Mouse (Mus musculus) monocyte, adult 59 days (primary cell): ENCODE data around the gene Atp6v1g2. TPM values are rescaled to one million over a fixed set of nuclear protein-coding genes. Genes with fewer than 3 reads are reported as not detected.

Source experiments
- total RNA-seq, 2 experiments: library from RNA; stranded (reverse); gene quantifications; one replicate each; pipeline ENCODE4 v1.2.4; 2023

Atp6v1g2 gene
- total RNA-seq = 1 to 10 TPM; 1.8 to 4.2 TPM

DNA sequence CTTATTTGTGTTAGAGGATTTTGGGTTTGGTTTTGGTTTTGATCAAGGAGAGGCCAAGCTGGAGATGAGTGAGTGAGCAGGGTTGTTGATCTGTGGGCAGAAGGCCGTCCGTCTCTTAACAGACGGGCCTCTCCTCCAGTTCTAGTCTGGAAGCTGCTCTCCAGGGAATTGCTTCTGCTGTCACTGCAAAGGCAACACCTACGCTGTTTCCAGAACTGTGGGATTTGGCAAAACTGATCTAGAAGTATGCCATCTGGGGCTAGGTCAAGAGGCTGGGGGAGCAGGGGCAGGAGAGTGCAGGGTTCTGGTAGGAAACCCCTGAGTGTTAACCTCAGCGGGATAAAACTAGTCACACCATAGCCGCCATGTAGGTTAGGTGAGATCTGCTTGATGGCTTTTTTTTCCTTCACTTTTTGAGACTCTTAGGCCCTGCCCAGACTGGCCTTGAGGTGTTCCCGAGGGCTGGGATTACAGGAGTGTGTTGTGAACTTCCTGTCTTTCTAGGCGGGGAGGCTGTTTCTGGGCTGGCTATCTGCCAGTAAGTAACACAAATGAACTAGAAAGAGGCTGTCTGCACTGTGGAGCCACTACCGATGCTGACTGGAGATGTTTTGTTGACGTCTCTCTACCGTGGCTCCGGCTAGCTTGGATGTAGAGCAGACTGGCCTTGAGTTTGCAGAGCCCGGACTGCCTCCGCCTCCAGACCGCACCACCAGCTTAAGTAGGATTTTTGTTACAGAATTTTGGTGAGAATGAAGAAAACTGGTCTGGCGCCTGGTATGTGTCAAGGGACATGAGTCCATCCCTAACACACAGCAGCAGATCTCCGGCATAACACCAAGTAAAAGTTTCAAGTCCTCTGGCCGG is at the start of gene Atp6v1g2:
Gene Atp6v1g2, plus strand, starts transcription at position 547 of the 867 bp plus-strand sequence.

DNA sequence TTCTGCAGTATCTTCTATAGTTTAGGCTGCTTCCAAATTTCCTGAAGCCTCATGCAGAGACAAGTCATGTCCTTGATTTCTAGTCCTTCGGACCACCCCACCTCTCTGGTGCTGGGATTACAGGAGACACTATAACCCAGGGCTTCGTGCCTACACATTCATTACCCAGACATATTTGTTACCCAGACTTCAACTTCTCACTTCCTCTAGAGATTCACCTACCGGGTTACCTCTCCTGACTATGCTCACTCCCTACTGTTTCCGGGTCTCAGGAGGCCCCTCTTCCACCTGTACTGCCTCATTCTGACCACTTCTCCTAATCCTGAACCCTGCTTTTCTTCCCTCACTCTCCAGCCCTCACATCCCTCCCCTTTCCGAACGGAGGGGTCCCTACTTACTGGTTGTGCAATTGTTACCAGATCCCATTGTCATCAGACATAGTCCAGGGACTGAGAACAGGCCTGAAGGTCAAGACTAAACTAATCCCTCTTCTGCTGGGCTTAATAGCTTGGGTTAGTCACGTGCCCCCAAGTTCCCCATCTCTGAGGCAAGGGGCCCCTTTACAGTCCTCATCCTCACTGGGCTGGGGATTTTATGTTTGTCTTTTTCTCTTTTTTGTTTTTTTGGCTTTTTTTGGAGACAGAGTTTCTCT is 45.4 kb upstream of the Atp6v1g2 start, which contains the start of gene Lst1:
Gene Lst1, minus strand, starts transcription at position 481 of the 652 bp plus-strand sequence.

DNA sequence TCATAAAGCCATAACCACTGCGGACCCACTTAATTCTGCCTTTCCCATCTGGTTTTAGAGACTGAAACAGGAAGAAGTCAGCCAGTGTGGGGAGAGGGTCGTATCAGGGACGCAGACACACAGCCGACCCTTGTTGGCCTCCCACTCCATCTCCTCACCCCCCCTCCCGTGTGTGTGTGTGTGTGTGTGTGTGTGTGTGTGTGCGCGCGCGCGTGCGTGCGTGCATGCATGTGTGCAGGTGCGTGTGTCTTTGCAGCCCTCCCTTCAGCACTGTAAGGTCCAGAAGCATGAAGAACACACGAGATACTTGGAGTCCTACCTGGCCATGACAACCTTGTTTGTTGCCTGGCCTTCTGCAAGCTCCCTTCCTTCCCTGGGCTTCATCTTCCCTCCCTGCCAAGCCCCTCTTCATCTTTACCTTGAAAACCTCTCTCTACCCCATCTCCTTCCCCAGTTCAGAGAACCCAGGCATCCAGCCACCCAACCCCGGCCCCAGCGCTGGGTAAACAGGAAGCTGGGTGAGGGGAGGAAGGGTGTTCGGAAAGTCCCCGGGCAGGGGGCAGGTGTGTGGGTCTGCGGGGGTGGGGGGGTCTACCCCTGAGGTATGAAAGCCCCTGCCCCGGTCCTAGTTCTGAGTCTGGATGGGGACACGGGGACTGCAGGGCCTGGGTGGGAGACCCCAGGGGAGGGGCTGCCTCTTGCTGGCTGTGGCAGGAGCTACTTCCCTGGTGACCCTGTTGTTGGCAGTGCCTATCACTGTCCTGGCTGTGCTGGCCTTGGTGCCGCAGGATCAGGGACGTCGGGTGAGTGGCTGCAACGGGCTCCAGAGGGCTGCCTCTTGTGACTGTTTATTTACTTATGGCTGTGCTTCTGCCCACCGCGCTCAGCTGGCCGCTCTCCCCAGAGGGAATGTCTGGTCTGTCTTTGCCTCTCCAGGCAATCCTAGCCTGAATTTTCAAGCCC is 39.3 kb upstream of the Atp6v1g2 start, which contains the start of gene Ltb:
Gene Ltb, plus strand, starts transcription at position 559 of the 963 bp plus-strand sequence.

DNA sequence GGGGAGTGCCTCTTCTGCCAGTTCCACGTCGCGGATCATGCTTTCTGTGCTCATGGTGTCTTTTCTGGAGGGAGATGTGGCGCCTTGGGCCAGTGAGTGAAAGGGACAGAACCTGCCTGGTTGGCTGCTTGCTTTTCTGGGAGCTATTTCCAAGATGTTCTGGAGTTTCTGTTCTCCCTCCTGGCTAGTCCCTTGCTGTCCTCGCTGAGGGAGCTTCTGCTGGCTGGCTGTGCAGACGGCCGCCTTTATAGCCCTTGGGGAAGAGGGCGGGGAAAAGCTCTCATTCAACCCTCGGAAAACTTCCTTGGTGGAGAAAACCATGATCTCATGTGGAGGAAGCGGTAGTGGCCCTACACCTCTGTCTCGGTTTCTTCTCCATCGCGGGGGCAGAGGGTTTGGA is 31.7 kb upstream of the Atp6v1g2 start, which contains the start of gene Tnf:
Gene Tnf, minus strand, starts transcription at position 221 of the 400 bp plus-strand sequence.

DNA sequence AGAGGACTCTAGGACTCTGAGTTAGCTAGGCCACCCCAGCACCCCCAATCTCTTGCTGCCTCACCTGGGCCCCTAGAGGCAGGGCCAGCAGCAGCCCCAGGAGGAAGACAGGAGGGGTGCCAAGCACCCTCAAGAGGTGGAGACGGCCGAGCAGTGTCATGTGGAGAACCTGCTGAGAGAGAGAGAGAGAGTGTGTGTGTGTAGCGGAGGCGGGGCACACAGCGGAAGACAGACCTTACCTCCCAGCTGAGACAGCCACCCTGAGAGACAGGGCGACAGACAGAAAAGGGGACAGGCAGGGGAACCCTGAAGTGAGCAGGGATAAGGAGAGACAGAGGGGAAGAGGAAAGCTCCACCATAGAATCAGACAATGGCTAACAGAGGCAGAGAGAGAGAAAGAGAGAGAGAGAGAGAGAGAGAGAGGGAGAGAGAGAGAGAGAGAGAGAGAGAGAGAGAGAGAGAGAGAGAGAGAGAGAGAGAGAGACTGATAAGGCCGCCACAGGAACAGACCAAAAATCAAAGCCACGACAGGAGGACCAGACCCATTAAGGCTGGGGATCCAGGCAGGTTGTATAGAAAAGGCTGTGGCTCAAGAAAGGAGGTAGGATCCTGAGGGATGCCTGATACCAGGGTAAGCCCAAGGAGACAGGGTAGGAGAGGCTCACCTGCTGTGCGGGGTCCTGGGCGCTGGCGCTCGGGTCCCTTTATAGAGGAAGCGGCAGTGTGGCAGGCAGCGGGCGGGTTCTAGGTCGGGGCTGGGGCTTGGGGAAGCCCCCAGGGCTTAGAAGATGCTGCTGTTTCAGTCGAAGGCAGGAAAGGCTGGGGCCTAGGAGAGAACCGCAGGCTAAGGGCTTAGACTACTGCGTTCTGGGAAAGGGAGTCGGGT is 28.7 kb upstream of the Atp6v1g2 start, which contains the start of gene Lta:
Gene Lta, minus strand, starts transcription at position 858 of the 886 bp plus-strand sequence.

DNA sequence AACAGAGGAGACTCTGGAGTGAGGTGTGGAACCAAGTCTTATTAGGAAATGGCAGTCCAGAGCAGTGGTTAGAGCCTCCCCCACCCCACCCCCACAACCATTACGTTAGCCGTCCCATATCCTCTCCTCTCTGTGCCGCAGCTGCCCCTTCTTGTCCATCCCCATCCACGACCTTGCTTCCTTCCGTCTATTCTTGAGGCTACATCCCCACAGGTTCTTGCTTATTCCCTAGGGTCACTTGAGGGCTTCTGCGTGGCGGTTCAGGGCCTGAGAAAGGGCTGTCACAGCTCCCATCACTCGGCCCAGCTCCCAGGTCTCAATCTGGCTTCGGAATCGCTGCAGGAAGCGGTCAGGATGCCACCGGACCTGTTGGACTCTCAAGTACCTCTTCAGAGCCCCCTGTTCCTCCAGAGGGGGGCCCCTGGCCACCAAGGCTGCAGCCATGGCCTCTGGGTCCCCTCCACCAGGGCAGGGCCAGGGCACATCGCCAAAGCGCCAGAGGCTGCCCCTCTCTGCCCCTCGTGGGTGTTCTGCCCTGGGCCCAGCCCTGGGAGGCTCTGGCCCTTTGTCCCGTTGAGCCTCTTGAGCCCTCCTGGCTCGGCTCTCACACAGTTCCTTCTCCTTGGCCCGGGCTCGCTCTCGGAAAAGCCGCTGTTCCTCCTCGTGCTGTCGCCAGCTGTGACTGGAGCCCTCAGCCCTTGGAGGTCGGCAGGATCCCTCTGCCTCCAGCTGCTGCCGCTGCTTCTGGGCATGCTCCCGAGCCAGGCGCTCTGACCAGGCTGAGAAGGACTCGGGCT is 13.1 kb upstream of the Atp6v1g2 start, which contains the start of gene Gm16181:
Gene Gm16181, plus strand, starts transcription at position 679 of the 797 bp plus-strand sequence.

DNA sequence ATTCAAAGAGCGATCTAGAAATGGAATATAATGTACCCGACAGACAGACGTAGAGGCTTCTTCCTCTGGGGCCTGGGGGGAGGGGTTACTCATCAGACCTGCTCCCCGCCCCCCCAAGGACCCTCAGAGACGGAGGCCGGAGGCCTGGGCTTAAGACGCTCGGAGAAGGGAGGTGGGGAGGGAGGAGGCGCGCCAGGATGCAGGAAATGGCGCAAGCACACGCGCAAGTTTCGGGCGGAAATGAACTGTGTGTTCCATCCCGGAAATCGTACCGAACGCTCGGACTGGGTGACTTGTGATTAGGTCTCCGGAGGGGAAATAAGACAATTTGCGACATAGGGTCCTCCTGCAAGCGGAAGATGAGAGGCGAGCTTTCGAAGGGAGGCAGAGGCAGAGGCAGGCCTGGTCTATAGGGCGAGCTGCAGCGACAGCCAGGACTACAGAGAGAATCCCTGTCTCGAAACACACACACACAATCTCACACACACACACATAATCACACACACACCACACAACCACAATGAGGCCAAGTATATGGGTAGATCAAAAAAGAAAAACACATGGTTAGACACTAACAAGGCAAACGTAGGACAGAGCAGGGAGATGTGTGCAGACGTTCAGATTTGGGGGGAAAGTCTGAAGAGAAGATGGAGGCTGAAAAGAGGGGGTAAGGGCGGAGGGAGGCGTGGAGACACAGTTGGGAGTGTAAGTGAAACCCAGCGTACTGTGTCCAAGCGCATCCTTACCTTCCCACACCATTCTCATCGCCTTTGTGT is 2.3 kb downstream of the Atp6v1g2 start, which contains the start of gene Nfkbil1:
Gene Nfkbil1, minus strand, starts transcription at position 179 of the 776 bp plus-strand sequence.

DNA sequence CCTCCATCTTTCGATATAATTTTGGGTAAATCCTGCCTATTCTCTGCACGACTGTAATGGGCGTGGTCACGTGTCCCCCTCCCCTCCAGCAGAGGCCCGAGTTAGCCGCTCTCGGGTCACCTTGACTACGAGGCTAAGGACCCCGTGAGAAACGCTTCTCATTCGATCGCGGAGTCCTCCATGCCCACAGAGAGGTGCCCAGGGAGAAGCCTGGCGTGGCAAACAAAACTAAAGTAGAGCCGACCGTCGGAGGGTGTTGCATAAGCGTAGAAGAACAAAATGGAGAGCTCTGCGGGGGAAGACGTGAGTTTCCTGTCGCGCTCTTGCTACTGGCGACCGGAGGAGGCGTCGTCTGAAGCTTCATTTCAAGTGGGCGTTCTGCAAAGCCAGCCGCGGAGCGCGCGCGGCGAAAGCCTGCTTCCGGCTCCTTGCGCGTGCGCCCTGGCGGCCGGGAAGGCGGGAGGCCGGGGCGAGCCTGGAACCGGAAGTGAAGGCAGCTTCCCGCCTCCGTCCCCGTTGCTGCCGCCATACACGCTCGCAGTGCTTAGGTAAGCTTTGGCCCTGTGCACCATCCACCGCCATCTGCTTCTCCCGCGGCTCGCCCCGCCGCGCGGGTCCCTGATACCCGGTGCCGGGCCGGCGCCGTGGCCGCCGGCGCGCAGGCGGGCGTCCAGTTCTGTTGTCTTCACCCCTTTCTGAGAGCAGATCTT is 8.0 kb downstream of the Atp6v1g2 start, which contains the start of gene Ddx39b:
Gene Ddx39b, plus strand, starts transcription at position 442 of the 710 bp plus-strand sequence.

DNA sequence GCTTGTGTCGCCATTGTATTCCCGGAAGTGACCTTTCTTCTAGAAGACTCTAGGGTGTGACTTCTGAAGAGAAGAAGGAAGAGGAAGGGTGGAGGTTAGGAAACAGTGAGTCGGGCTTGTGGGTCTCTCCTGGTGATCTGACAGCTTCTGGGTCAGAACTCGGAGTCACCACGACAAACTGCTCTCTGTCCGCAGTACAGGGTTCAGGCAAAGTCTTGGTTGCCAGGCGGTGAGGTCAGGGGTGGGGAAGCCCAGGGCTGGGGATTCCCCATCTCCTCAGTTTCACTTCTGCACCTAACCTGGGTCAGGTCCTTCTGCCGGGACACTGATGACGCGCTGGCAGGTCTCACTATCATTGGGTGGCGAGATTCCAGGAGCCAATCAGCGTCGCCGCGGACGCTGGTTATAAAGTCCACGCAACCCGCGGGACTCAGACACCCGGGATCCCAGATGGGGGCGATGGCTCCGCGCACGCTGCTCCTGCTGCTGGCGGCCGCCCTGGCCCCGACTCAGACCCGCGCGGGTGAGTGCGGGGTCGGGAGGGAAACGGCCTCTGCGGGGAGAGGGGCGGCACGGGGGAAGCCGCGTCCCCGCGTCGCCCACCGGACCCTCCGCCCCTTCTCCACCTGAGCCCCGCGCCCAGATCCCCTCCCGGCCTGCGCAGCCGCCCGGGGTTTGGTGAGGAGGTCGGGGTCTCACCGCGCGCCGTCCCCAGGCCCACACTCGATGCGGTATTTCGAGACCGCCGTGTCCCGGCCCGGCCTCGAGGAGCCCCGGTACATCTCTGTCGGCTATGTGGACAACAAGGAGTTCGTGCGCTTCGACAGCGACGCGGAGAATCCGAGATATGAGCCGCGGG is 29.4 kb downstream of the Atp6v1g2 start, which contains the start of gene H2-D1:
Gene H2-D1, plus strand, starts transcription at position 67 of the 859 bp plus-strand sequence.

Other genes with a start within 250 kb of the Atp6v1g2 start
- 10 to 100 TPM; 89.4 to 93.9 TPM for gene Vars, start 232.7 kb upstream of the Atp6v1g2 start, total RNA-seq
- under 1 TPM in 1 of 2 experiments, not detected in 1; 0.16 TPM for gene Vwa7, start 217.1 kb upstream of the Atp6v1g2 start, total RNA-seq
- not detected for gene Sapcd1, start 205.6 kb upstream of the Atp6v1g2 start, total RNA-seq
- 1 to 10 TPM; 1.0 to 2.2 TPM for gene Msh5, start 186.9 kb upstream of the Atp6v1g2 start, total RNA-seq
- gene Clic1, start 183.7 kb upstream of the Atp6v1g2 start, total RNA-seq = 100 to 1,000 TPM; 258 to 267 TPM
- 1 to 10 TPM; 1.2 to 1.7 TPM for gene Ddah2, start 174.6 kb upstream of the Atp6v1g2 start, total RNA-seq
- not detected for gene Ly6g6c, start 168.3 kb upstream of the Atp6v1g2 start, total RNA-seq
- not detected for gene Mpig6b, start 167.5 kb upstream of the Atp6v1g2 start, total RNA-seq
- not detected for gene Ly6g6e, start 156.8 kb upstream of the Atp6v1g2 start, total RNA-seq
- gene Ly6g6d, start 155.6 kb upstream of the Atp6v1g2 start, total RNA-seq = not detected
- gene Ly6g6f, start 148.1 kb upstream of the Atp6v1g2 start, total RNA-seq = not detected
- gene Abhd16a, start 144.4 kb upstream of the Atp6v1g2 start, total RNA-seq = 10 to 100 TPM; 58.8 to 60.6 TPM
- gene Ly6g5c, start 125.4 kb upstream of the Atp6v1g2 start, total RNA-seq = not detected
- gene Ly6g5b, start 118.2 kb upstream of the Atp6v1g2 start, total RNA-seq = under 1 TPM; 0.42 to 0.61 TPM
- 10 to 100 TPM; 22.2 to 30.3 TPM for gene Gpank1, start 112.2 kb upstream of the Atp6v1g2 start, total RNA-seq
- gene Csnk2b, start 111.6 kb upstream of the Atp6v1g2 start, total RNA-seq = 100 to 1,000 TPM; 133 to 155 TPM
- gene D17H6S53E, start 107.3 kb upstream of the Atp6v1g2 start, total RNA-seq = 10 to 100 TPM; 15.5 to 25.3 TPM
- not detected for gene Apom, start 101.6 kb upstream of the Atp6v1g2 start, total RNA-seq
- gene Bag6, start 98.5 kb upstream of the Atp6v1g2 start, total RNA-seq = 100 to 1,000 TPM; 324 to 360 TPM
- 100 to 1,000 TPM; 227 to 228 TPM for gene Prrc2a, start 68.8 kb upstream of the Atp6v1g2 start, total RNA-seq
- 100 to 1,000 TPM; 172 to 206 TPM for gene Aif1, start 57.6 kb upstream of the Atp6v1g2 start, total RNA-seq
- 100 to 1,000 TPM; 935 to 974 TPM for gene Lst1, start 45.2 kb upstream of the Atp6v1g2 start, total RNA-seq
- gene Ltb, start 39.2 kb upstream of the Atp6v1g2 start, total RNA-seq = 10 to 100 TPM; 72.7 to 86.4 TPM
- 10 to 100 TPM; 57.3 to 92.8 TPM for gene Tnf, start 31.7 kb upstream of the Atp6v1g2 start, total RNA-seq
- not detected for gene Lta, start 28.3 kb upstream of the Atp6v1g2 start, total RNA-seq
- gene Gm16181, start 12.8 kb upstream of the Atp6v1g2 start, total RNA-seq = 1 to 10 TPM in 1 of 2 experiments, not detected in 1; 1.3 TPM
- 10 to 100 TPM; 13.1 to 13.4 TPM for gene Nfkbil1, start 2.1 kb downstream of the Atp6v1g2 start, total RNA-seq
- 100 to 1,000 TPM; 243 to 247 TPM for gene Ddx39b, start 8.1 kb downstream of the Atp6v1g2 start, total RNA-seq
- 1,000 to 10,000 TPM; 2,563 to 2,615 TPM for gene H2-D1, start 29.1 kb downstream of the Atp6v1g2 start, total RNA-seq
- gene H2-Q1, start 86.7 kb downstream of the Atp6v1g2 start, total RNA-seq = 10 to 100 TPM; 10.2 to 13.7 TPM
- gene H2-Q2, start 108.6 kb downstream of the Atp6v1g2 start, total RNA-seq = 10 to 100 TPM; 11.6 to 12.7 TPM
- 100 to 1,000 TPM; 176 to 190 TPM for gene H2-Q4, start 146.0 kb downstream of the Atp6v1g2 start, total RNA-seq
- gene H2-Q6, start 191.2 kb downstream of the Atp6v1g2 start, total RNA-seq = 10 to 100 TPM; 75.0 to 75.5 TPM
- gene H2-Q7, start 205.5 kb downstream of the Atp6v1g2 start, total RNA-seq = 10 to 100 TPM; 83.8 to 92.9 TPM
- 10 to 100 TPM; 48.7 to 55.0 TPM for gene H2-Q10, start 236.4 kb downstream of the Atp6v1g2 start, total RNA-seq